Mouse (Mus musculus): ENCODE measurements around the gene Cmip.

DNA sequence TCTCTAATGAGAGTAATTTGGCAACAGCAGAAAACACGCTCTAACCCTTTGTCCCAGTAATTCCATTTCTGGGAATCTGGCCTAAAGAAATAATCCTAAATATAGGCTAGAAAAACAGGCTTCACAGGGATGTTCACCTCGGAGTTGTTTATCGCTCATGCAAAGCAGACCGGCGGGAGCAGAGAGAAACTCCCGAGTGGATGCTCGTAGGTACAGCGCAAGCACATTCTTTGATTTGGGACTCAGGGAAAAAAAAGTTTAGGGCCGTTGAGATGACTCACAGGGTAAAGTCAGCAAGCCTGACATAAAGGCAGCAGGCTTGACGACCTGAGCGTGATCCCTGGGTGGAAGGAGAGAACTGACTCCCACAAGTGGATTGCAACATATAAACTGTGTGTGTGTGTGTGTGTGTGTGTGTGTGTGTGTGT, 116.2 kb downstream of the Cmip start:
- no peak for TF ChIP-seq CTCF (IDR thresholded peaks at IDR 0.05; ENCODE audit: borderline replicate concordance, insufficient read depth, low read depth, low read length)
- TF ChIP-seq POLR2A (IDR thresholded peaks at IDR 0.05; ENCODE audit: borderline replicate concordance, insufficient read depth, low read length): no peak

All from cerebellum, adult 2 months (tissue).